Mouse (Mus musculus): ENCODE results near the gene Foxf1.

DNA sequence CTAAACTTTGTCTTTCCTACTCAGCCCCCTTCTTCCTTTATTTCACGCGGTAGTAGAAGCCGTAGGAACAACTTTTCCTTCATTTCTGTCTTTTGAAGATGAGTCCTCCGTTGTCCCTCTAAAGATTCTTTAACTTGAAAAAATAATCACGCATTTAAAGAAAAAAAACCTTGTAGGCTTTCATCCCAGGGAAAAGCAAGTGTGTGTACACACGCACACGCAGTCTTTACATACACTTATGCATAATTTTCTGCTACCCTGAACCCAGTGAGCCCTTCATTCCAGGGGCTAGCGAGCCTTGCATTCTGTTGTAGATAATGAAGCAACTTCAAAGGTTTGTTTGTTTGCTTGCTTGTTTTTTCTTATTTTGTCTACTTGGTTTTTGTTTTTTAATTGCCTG lies 4.1 kb downstream of the Foxf1 start:
- TF ChIP-seq CTCF (IDR thresholded peaks at IDR 0.05; ENCODE audit: insufficient read depth, low read length) (no peak), POLR2A (IDR thresholded peaks at IDR 0.05; ENCODE audit: borderline replicate concordance, extremely low read depth, low read depth, low read length) (no peak)

Data from lung, adult 2 months (tissue).